Comparison of ENCODE assay signal across 16 mouse cellular contexts in genomic region chr1:164451346-164451745, GRCm38 (mm10). TPM values are rescaled to one million over a fixed set of nuclear protein-coding genes. Genes with fewer than 3 reads are reported as not detected.
DNase-seq lines count a peak whose midpoint lies in the region; ATAC-seq and TF ChIP-seq lines count a peak whose summit lies in the region.
"Had no signal": no experiment of that assay in that cellular context is flagged by ENCODE, and none has a peak within 500 bp of the region (broad histone marks: within the 10 kb centered on the region; RNA-seq: fewer than 3 reads in every experiment).

No protein-coding gene starts in this region.

- H3K4me3 ChIP-seq in heart, embryonic 14.5 days (ENCODE audit: control insufficient read depth in 1 of 2, insufficient read depth in 1 of 2, low read depth in 1 of 2, low read length in 2 of 2): no peak overlapping the region
- H3K4me3 ChIP-seq in cortical plate, adult 2 months (ENCODE audit: insufficient read depth, low read length): no peak overlapping the region
- no peak overlapping the region for H3K4me3 ChIP-seq in limb, embryonic 10.5 days

- TF ChIP-seq POLR2A in cortical plate, adult 2 months (IDR thresholded peaks at IDR 0.05; ENCODE audit: extremely low read depth, insufficient read depth, low read length): peak; percentile 34; the same call in 1 of the 2 replicates

- peak; percentile 60 for DNase-seq in adrenal gland, adult 2 months
- no peak for DNase-seq in adrenal gland, adult 18-20 months (ENCODE audit: low spot score in 2 of 2)
- no peak for DNase-seq in heart, postnatal 25 days (ENCODE audit: low spot score)
- DNase-seq in 3134 (ENCODE audit: extremely low read depth, insufficient read length, low spot score): peak; percentile 74
- DNase-seq in limb, embryonic 10.5 days (ENCODE audit: low spot score): no peak
- DNase-seq in frontal cortex, adult 2 months (ENCODE audit: extremely low spot score in 1 of 2, low spot score in 1 of 2): no peak
- DNase-seq: cerebellum, adult 2 months; heart, postnatal 10 days; kidney, postnatal 4 days; lung, adult 18-20 months; right cerebral cortex, postnatal 14 days; thymus, postnatal 25 days had no signal

- peak overlapping the region; percentile 49 to 63 for H3K27ac ChIP-seq in heart, embryonic 14.5 days (replicated peaks in 1 of 2; ENCODE audit: control insufficient read depth in 1 of 2, insufficient read depth in 1 of 2, low read depth in 2 of 2, low read length in 2 of 2)
- no peak overlapping the region for H3K27ac ChIP-seq in cortical plate, adult 2 months (ENCODE audit: insufficient read depth, low read length)
- H3K27ac ChIP-seq in limb, embryonic 10.5 days: no peak overlapping the region

- H3K4me1 ChIP-seq in heart, embryonic 14.5 days (ENCODE audit: control insufficient read depth in 2 of 2, insufficient read depth in 2 of 2, low read length in 2 of 2): peaks cover 22 to 63% of the 10 kb centered on the region in 2 experiments
- H3K4me1 ChIP-seq in cortical plate, adult 2 months (ENCODE audit: control insufficient read depth, insufficient read depth, low read length): peaks cover 15% of the 10 kb centered on the region
- peaks cover 10% of the 10 kb centered on the region for H3K4me1 ChIP-seq in limb, embryonic 10.5 days

- H3K4me2 ChIP-seq in heart, embryonic 14.5 days (ENCODE audit: low read length): no peak overlapping the region

- ATAC-seq in heart, embryonic 14.5 days (ENCODE audit: insufficient number of reproducible peaks, insufficient read depth, low FRiP score, low read depth): no peak
- ATAC-seq: forebrain, embryonic 16.5 days; hindbrain, embryonic 16.5 days had no signal

- no peaks in the 10 kb centered on the region; the same call in 1 of the 2 replicates for H3K27me3 ChIP-seq in heart, embryonic 14.5 days (ENCODE audit: control insufficient read depth, insufficient read depth, low read length)
- H3K27me3 ChIP-seq in limb, embryonic 10.5 days (ENCODE audit: low read depth, poor library complexity, severe bottlenecking): peaks cover 8% of the 10 kb centered on the region

- intact Hi-C loops in heart, postnatal 25 days (cut with DNase I): no loop called here

- no peaks in the 10 kb centered on the region for H3K9me3 ChIP-seq in heart, embryonic 14.5 days (ENCODE audit: control insufficient read depth, low read length)
- H3K9me3 ChIP-seq in limb, embryonic 10.5 days (replicated peaks): no peaks in the 10 kb centered on the region

- WGBS in heart, embryonic 14.5 days: 30% methylated on average over 5 of the region's 5 CpGs
- 85% methylated on average over 5 of the region's 5 CpGs for WGBS in limb, embryonic 10.5 days

- no peak for TF ChIP-seq CTCF in cortical plate, adult 2 months (IDR thresholded peaks at IDR 0.05; ENCODE audit: extremely low read depth, insufficient read depth, low read length)

- no peak overlapping the region for H3K9ac ChIP-seq in heart, embryonic 14.5 days (ENCODE audit: low read length)

- H3K36me3 ChIP-seq in heart, embryonic 14.5 days (ENCODE audit: control insufficient read depth, insufficient read depth, low read length): peaks cover 78% of the 10 kb centered on the region
- H3K36me3 ChIP-seq in limb, embryonic 10.5 days: no peaks in the 10 kb centered on the region

RNA-seq across cellular contexts. Expression of gene Atp1b1, which starts 6.8 kb away (rescaled TPM):
- 10 to 100 TPM; 64.2 to 90.6 TPM for total RNA-seq in adrenal gland, adult 2 months (2021)
- polyA plus RNA-seq in adrenal gland, adult 2 months (2012; rRNA removed): 17.0 and 19.2 TPM in 2 replicates
- 10 to 100 TPM; 60.3 to 71.3 TPM for total RNA-seq in adrenal gland, adult 18-20 months (2021)
- polyA plus RNA-seq in heart, embryonic 14.5 days (2014; fragmentation: Nextera tagmentation; extraction: Ambion mirVana): 303 and 312 TPM in 2 replicates
- total RNA-seq in heart, postnatal 25 days (2021): 100 to 1,000 TPM; 416 to 492 TPM
- 1,191 and 1,273 TPM in 2 replicates for polyA plus RNA-seq in cortical plate, adult 2 months (2012; rRNA removed)
- 1.7 and 2.6 TPM in 2 replicates for polyA plus RNA-seq in limb, embryonic 10.5 days (2016; fragmentation: Nextera tagmentation; extraction: Ambion mirVana)
- 1,439 and 1,479 TPM in 2 replicates for polyA plus RNA-seq in frontal cortex, adult 2 months (2012; rRNA removed)

Comparison
In these comparisons a context has a peak if more than half of its experiments do, and no peak if none do; other contexts are left out.
1. DNase-seq: peak in adrenal gland, adult 2 months (single experiment) and 3134 (single experiment); none in adrenal gland, adult 18-20 months (0 of 2), heart, postnatal 25 days (single experiment), limb, embryonic 10.5 days (single experiment) and frontal cortex, adult 2 months (0 of 2).
2. H3K27ac ChIP-seq: peak in heart, embryonic 14.5 days (2 of 2); none in cortical plate, adult 2 months (single experiment) and limb, embryonic 10.5 days (single experiment).
3. RNA of gene Atp1b1, which starts 6.8 kb away (polyA plus RNA-seq): 1,439 to 1,479 TPM in frontal cortex, adult 2 months, 1,191 to 1,273 TPM in cortical plate, adult 2 months and 303 to 312 TPM in heart, embryonic 14.5 days; 17.0 to 19.2 TPM in adrenal gland, adult 2 months and 1.7 to 2.6 TPM in limb, embryonic 10.5 days; every median in the first group is over 10 times any median in the second.